Mouse (Mus musculus) thymus, postnatal 0 days (tissue): ENCODE results near the gene Prkn. TPM values are rescaled to one million over a fixed set of nuclear protein-coding genes. Genes with fewer than 3 reads are reported as not detected.

Experiments used
- DNase-seq: peaks from one replicate; pipeline ENCODE4 v3.0.0-alpha.2; 2015; ENCODE audit warnings: low spot score
- polyA plus RNA-seq: library from polyadenylated mRNA; unstranded; fragments of >200 nt; fragmentation: Nextera tagmentation; extraction: Ambion mirVana; gene quantifications from 2 replicates; pipeline ENCODE4 v1.2.1, GENCODE M21; 2015

Prkn gene
- polyA plus RNA-seq, 1 experiment from 2014 or later, result 2.1 TPM

GRCm38 (mm10) chr17:11639786-11640185 lies 799.6 kb downstream of the Prkn start:
- no peak for DNase-seq

GRCm38 (mm10) chr17:11642328-11642727 lies 802.1 kb downstream of the Prkn start:
- no peak for DNase-seq

GRCm38 (mm10) chr17:11644016-11644415 lies 803.8 kb downstream of the Prkn start:
- DNase-seq, result no peak

GRCm38 (mm10) chr17:11644873-11645464 lies 804.8 kb downstream of the Prkn start:
- DNase-seq, result no peak

GRCm38 (mm10) chr17:11656397-11656796 lies 816.2 kb downstream of the Prkn start:
- no peak for DNase-seq

- no peak for DNase-seq
Observed at GRCm38 (mm10) chr17:11656878-11657277, 816.7 kb downstream of the Prkn start.

GRCm38 (mm10) chr17:11661898-11662297 lies 821.7 kb downstream of the Prkn start:
- no peak for DNase-seq

- no peak for DNase-seq
Observed at GRCm38 (mm10) chr17:11663437-11663836, 823.3 kb downstream of the Prkn start.

- no peak for DNase-seq
Observed at GRCm38 (mm10) chr17:11664610-11665345, 824.6 kb downstream of the Prkn start.

- no peak for DNase-seq
Observed at GRCm38 (mm10) chr17:11679716-11680115, 839.5 kb downstream of the Prkn start.

GRCm38 (mm10) chr17:11680456-11680855 lies 840.3 kb downstream of the Prkn start:
- no peak for DNase-seq

GRCm38 (mm10) chr17:11681825-11682372 lies 841.7 kb downstream of the Prkn start:
- DNase-seq, result no peak

- DNase-seq, result no peak
Observed at GRCm38 (mm10) chr17:11705005-11705404, 864.8 kb downstream of the Prkn start.

GRCm38 (mm10) chr17:11705761-11706160 lies 865.6 kb downstream of the Prkn start:
- no peak for DNase-seq

GRCm38 (mm10) chr17:11712066-11712465 lies 871.9 kb downstream of the Prkn start:
- DNase-seq, result no peak

- no peak for DNase-seq
Observed at GRCm38 (mm10) chr17:11719801-11720200, 879.6 kb downstream of the Prkn start.

GRCm38 (mm10) chr17:11721906-11722305 lies 881.7 kb downstream of the Prkn start:
- DNase-seq, result no peak

GRCm38 (mm10) chr17:11722478-11722877 lies 882.3 kb downstream of the Prkn start:
- DNase-seq, result no peak

- DNase-seq, result no peak
Observed at GRCm38 (mm10) chr17:11724135-11724534, 884.0 kb downstream of the Prkn start.

GRCm38 (mm10) chr17:11727101-11727500 lies 886.9 kb downstream of the Prkn start:
- DNase-seq, result no peak

GRCm38 (mm10) chr17:11728294-11728693 lies 888.1 kb downstream of the Prkn start:
- DNase-seq, result no peak

GRCm38 (mm10) chr17:11730656-11731594 lies 890.7 kb downstream of the Prkn start:
- no peak for DNase-seq
